Mouse (Mus musculus) myocyte (in vitro differentiated cells): ENCODE measurements around the gene Tbx19.

Source experiments
- MAX ChIP-seq: IDR thresholded peaks from one replicate; pipeline ENCODE4 v1.6.1; 2011; ENCODE audit warnings: low read depth, mild to moderate bottlenecking, control low read depth
- POLR2A ChIP-seq: IDR thresholded peaks from one replicate; pipeline ENCODE4 v1.6.1; 2011; ENCODE audit warnings: low read depth, mild to moderate bottlenecking, control low read depth, moderate library complexity; ENCODE audit not compliant: insufficient read length
- TCF3 ChIP-seq: IDR thresholded peaks from one replicate; pipeline ENCODE4 v1.6.1; 2011; ENCODE audit warnings: low read depth, control low read depth; ENCODE audit not compliant: insufficient read length

DNA sequence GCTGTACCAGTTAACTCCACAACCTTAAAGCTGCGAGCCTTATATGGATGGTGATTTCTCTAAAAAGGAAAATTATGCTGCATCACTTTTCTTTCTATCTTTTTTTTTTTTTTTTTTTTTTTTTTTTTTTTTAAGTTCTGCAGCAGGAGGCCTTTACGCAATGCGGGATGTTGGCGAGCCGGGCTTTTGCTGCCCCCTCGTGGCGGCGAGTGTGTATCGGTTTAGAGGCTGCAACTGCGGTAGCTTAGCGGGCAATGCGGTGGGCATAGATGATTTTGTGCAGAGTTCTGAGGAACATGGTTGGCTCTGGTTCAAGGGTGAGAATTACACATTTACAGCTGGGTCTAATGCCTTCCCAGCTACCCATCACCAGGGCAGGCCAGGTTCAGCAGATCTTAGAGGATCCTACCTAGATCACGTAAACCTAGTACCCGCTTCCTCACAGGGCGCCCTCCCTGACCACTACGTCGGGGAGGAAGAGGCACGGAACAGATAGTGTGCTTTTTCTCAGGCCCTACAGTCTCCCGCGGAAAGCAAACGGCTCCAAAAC, 40.1 kb downstream of the Tbx19 start:
- TF ChIP-seq TCF3 = no peak
- TF ChIP-seq POLR2A = no peak
- no peak for TF ChIP-seq MAX
